Mouse (Mus musculus): ENCODE results near the gene Mnt.

DNA sequence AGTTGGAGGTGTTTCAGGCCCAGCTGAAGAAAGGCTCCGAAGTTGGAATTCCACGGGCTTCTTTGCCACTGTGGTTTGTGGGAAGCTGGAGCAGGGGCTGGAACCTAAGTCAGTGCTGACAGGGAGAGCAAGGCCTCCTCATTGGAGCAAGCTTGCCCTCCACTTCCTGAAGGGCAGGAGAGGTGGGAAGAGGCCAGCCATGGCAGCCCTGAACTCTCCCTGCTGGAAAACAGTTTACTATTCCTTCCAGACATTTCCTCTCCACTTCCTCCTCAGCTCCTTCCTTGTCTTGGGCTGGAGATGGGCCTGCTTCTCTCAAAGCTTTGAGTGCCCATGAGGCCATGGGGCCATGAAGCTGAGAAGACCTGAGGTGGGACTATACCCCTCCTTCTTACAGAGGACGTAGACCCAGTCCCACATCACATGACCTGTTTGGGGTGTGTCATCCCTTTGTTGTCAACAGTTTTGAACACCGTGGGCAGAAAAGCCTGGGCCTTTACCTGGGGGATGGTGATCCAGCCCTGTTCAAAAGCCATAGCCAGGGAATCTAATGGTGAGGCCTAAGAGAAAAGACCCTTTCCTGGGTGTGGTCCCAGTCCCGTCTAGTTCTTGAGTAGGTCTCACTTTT is 4.0 kb downstream of the Mnt start:
- TF ChIP-seq CTCF (IDR thresholded peaks at IDR 0.05; ENCODE audit: insufficient read depth, low read depth, low read length) (no peak), POLR2A (IDR thresholded peaks at IDR 0.05; ENCODE audit: insufficient read depth, low read depth, low read length) (no peak)
